Mouse (Mus musculus) CH12.LX (cell line): ENCODE results near the gene Col24a1.

Experiments used
- CTCF ChIP-seq, 2 experiments: IDR thresholded peaks in 1 of 2; conservative IDR thresholded peaks in 1 of 2; 2 replicates each; pipeline ENCODE4 v1.5.1; 2011 to 2012; ENCODE audit warnings: low read depth in 2 of 2, low read length in 2 of 2, improper control_type of control experiment in 1 of 2, inconsistent platforms in 1 of 2, mild to moderate bottlenecking in 1 of 2, moderate library complexity in 1 of 2
- EP300 ChIP-seq: IDR thresholded peaks from 2 replicates; pipeline ENCODE4 v1.6.1; 2011; ENCODE audit warnings: low read length, improper control_type of control experiment
- MAX ChIP-seq: IDR thresholded peaks from 2 replicates; pipeline ENCODE4 v1.6.1; 2011; ENCODE audit warnings: low read length, improper control_type of control experiment
- POLR2A ChIP-seq: IDR thresholded peaks from 2 replicates; pipeline ENCODE4 v1.6.1; 2011; ENCODE audit warnings: low read depth, mild to moderate bottlenecking, improper control_type of control experiment, low read length
- ZNF384 ChIP-seq: IDR thresholded peaks from 2 replicates; pipeline ENCODE4 v1.6.1; 2012; ENCODE audit warnings: low read depth, low read length, improper control_type of control experiment, inconsistent platforms

GRCm38 (mm10) chr3:145554388-145554787 lies 262.1 kb downstream of the Col24a1 start:
- peak; percentile 52 for TF ChIP-seq ZNF384
- TF ChIP-seq CTCF (conservative IDR thresholded peaks at IDR 0.05 in 1 of 2, IDR thresholded peaks at IDR 0.05 in 1 of 2; ENCODE audit: low read depth in 2 of 2, low read length in 2 of 2) = no peak
- TF ChIP-seq POLR2A = no peak
- no peak for TF ChIP-seq EP300
- TF ChIP-seq MAX = no peak
